Mouse (Mus musculus) cerebellum, adult 8-10 months (tissue): ENCODE results near the gene Spdye4b.
A peak's percentile ranks its signal among the peaks of the same experiment; 100 is the strongest.
"Not testable (repeated sequence)": the region's sequence is repeated elsewhere in the genome, so short reads cannot be mapped to it uniquely, and the experiment has no call there.

Source experiments
- DNase-seq: peaks from one replicate; pipeline ENCODE4 v3.0.0; 2022

Spdye4b gene

GRCm38 (mm10) chr5:143180255-143181076 is at the start of gene Spdye4b, which contains the start of gene Rbak:
Gene Spdye4b (plus strand): TSS chr5:143181017.
Gene Rbak (minus strand): TSS chr5:143180775.
- peak; percentile 91 for DNase-seq

GRCm38 (mm10) chr5:143132935-143133514 is 47.8 kb upstream of the Spdye4b start:
- no peak for DNase-seq

- DNase-seq: not testable (repeated sequence)
Observed at GRCm38 (mm10) chr5:143134216-143135010, 46.4 kb upstream of the Spdye4b start.

GRCm38 (mm10) chr5:143135042-143135441 is 45.8 kb upstream of the Spdye4b start:
- DNase-seq: no peak

GRCm38 (mm10) chr5:143137580-143137979 is 43.2 kb upstream of the Spdye4b start:
- DNase-seq: no peak

GRCm38 (mm10) chr5:143147481-143147880 is 33.3 kb upstream of the Spdye4b start, which contains the start of gene Olfr718-ps1:
Gene Olfr718-ps1 (minus strand): TSS chr5:143147581.
- DNase-seq: no peak

GRCm38 (mm10) chr5:143148661-143149060 is 32.2 kb upstream of the Spdye4b start:
- DNase-seq: no peak

GRCm38 (mm10) chr5:143149536-143149935 is 31.3 kb upstream of the Spdye4b start:
- DNase-seq: no peak

GRCm38 (mm10) chr5:143150044-143150443 is 30.8 kb upstream of the Spdye4b start:
- no peak for DNase-seq

GRCm38 (mm10) chr5:143153756-143154155 is 27.1 kb upstream of the Spdye4b start:
- DNase-seq: no peak

- DNase-seq: no peak
Observed at GRCm38 (mm10) chr5:143155534-143155933, 25.3 kb upstream of the Spdye4b start.

- no peak for DNase-seq
Observed at GRCm38 (mm10) chr5:143165508-143166070, 15.2 kb upstream of the Spdye4b start.

- DNase-seq: no peak
Observed at GRCm38 (mm10) chr5:143175970-143176369, 4.8 kb upstream of the Spdye4b start.

- DNase-seq: no peak
Observed at GRCm38 (mm10) chr5:143177541-143178200, 3.1 kb upstream of the Spdye4b start.

GRCm38 (mm10) chr5:143179179-143179578 is 1.6 kb upstream of the Spdye4b start:
- DNase-seq: no peak

GRCm38 (mm10) chr5:143188014-143188413 is 7.2 kb downstream of the Spdye4b start:
- not testable (repeated sequence) for DNase-seq

GRCm38 (mm10) chr5:143192806-143193205 is 12.0 kb downstream of the Spdye4b start:
- no peak for DNase-seq

GRCm38 (mm10) chr5:143194747-143195146 is 13.9 kb downstream of the Spdye4b start:
- DNase-seq: not testable (repeated sequence)

- DNase-seq: no peak
Observed at GRCm38 (mm10) chr5:143195166-143195565, 14.3 kb downstream of the Spdye4b start.

GRCm38 (mm10) chr5:143196506-143196905 is 15.7 kb downstream of the Spdye4b start:
- DNase-seq: no peak

GRCm38 (mm10) chr5:143205015-143205414 is 24.2 kb downstream of the Spdye4b start:
- no peak for DNase-seq

- no peak for DNase-seq
Observed at GRCm38 (mm10) chr5:143213832-143214231, 33.0 kb downstream of the Spdye4b start.
